In the genomic region with DNA sequence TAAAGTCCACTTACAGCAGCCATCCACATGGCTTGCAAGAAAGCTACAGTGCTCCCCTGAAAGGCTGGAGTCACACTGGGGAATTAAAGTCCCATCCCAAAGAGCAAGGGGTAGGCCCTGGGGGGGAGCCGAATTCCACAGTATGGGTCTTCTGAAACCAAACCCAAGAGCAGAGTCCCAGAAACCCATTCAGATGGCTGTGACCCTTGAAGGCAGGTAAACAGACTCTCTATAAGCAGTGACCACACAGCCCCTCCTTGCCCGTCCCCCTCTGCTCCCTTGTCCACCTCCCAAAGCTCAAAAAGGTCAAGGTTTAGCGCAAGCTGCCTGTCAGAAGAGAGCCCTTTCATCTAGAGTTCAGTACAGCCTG, we compare ENCODE assay signal across 19 mouse cellular contexts.
A peak's percentile ranks its signal among the peaks of the same experiment; 100 is the strongest.
DNase-seq lines count a peak whose midpoint lies in the region; ATAC-seq and TF ChIP-seq lines count a peak whose summit lies in the region.
"Had no signal": no experiment of that assay in that cellular context is flagged by ENCODE, and none has a peak within 500 bp of the region (broad histone marks: within the 10 kb centered on the region; RNA-seq: fewer than 3 reads in every experiment).

No protein-coding gene starts in this region.

- WGBS in intestine, embryonic 15.5 days = 32% methylated on average over 3 of the region's 3 CpGs
- 53% methylated on average over 3 of the region's 3 CpGs for WGBS in small intestine, adult 2 months

- no peak for TF ChIP-seq POLR2A in small intestine, adult 2 months (IDR thresholded peaks at IDR 0.05; ENCODE audit: low read depth, low read length)

- no peak overlapping the region for H3K4me2 ChIP-seq in intestine, embryonic 15.5 days (replicated peaks)
- H3K4me2 ChIP-seq: embryonic facial prominence, embryonic 12.5 days; forebrain, embryonic 15.5 days; liver, embryonic 13.5 days; midbrain, embryonic 12.5 days had no signal

- DNase-seq in embryo, embryonic 10 days (ENCODE audit: low spot score) = peak; percentile 59
- no peak for DNase-seq in embryo, embryonic 10.5 days (ENCODE audit: low spot score)
- peak; percentile 21 to 28 for DNase-seq in kidney, postnatal 4 days
- no peak for DNase-seq in kidney, postnatal 10 days
- no peak for DNase-seq in layer of hippocampus, postnatal 10 days (ENCODE audit: low spot score in 2 of 2)
- DNase-seq in cerebellum, adult 18-20 months = no peak
- DNase-seq: B cell, adult 2 months; cerebellum, adult 8-10 months; gastrocnemius, postnatal 14 days; heart, adult 2 months; liver, embryonic 13.5 days; thymus, postnatal 25 days had no signal

- no peak overlapping the region for H3K4me3 ChIP-seq in intestine, embryonic 15.5 days (replicated peaks)
- no peak overlapping the region for H3K4me3 ChIP-seq in small intestine, adult 2 months (ENCODE audit: low read depth, low read length)
- H3K4me3 ChIP-seq: embryonic facial prominence, embryonic 12.5 days; erythroblast, embryonic 14.5 days; forebrain, embryonic 15.5 days; heart, adult 2 months; liver, embryonic 13.5 days; midbrain, embryonic 12.5 days had no signal

- no peak for TF ChIP-seq CTCF in small intestine, adult 2 months (IDR thresholded peaks at IDR 0.05; ENCODE audit: extremely low read depth, insufficient read length, insufficient replicate concordance, low read depth, low read length)

- H3K27me3 ChIP-seq in intestine, embryonic 15.5 days (replicated peaks) = no peaks in the 10 kb centered on the region
- no peaks in the 10 kb centered on the region for H3K27me3 ChIP-seq in small intestine, adult 2 months (ENCODE audit: control insufficient read depth, insufficient read depth, low read length)
- H3K27me3 ChIP-seq: forebrain, embryonic 15.5 days; liver, embryonic 13.5 days; midbrain, embryonic 12.5 days had no signal

- H3K9me3 ChIP-seq in intestine, embryonic 15.5 days = no peaks in the 10 kb centered on the region
- H3K9me3 ChIP-seq: embryonic facial prominence, embryonic 12.5 days; forebrain, embryonic 15.5 days; liver, embryonic 13.5 days; midbrain, embryonic 12.5 days had no signal

- peak; percentile 64; the same call in 1 of the 2 replicates for ATAC-seq in intestine, embryonic 15.5 days
- ATAC-seq: forebrain, embryonic 15.5 days; lung, postnatal 0 days had no signal

- no peaks in the 10 kb centered on the region for H3K36me3 ChIP-seq in intestine, embryonic 15.5 days
- no peaks in the 10 kb centered on the region for H3K36me3 ChIP-seq in small intestine, adult 2 months (ENCODE audit: control insufficient read depth, insufficient read depth, low read length)
- H3K36me3 ChIP-seq: embryonic facial prominence, embryonic 12.5 days; forebrain, embryonic 15.5 days; liver, embryonic 13.5 days; midbrain, embryonic 12.5 days had no signal

- peaks cover 16% of the 10 kb centered on the region for H3K4me1 ChIP-seq in intestine, embryonic 15.5 days (replicated peaks)
- H3K4me1 ChIP-seq in small intestine, adult 2 months (ENCODE audit: control insufficient read depth, insufficient read depth, insufficient read length, low read length) = peaks cover 2% of the 10 kb centered on the region; the same call in 1 of the 2 replicates
- H3K4me1 ChIP-seq: forebrain, embryonic 15.5 days; midbrain, embryonic 12.5 days had no signal

- no peak overlapping the region for H3K9ac ChIP-seq in intestine, embryonic 15.5 days
- H3K9ac ChIP-seq: embryonic facial prominence, embryonic 12.5 days; forebrain, embryonic 15.5 days; liver, embryonic 13.5 days; midbrain, embryonic 12.5 days had no signal

- H3K27ac ChIP-seq in intestine, embryonic 15.5 days = peak overlapping the region; percentile 54
- peak overlapping the region; percentile 21; the same call in 1 of the 2 replicates for H3K27ac ChIP-seq in small intestine, adult 2 months (ENCODE audit: insufficient read depth, low read depth, low read length)
- H3K27ac ChIP-seq: embryonic facial prominence, embryonic 12.5 days; forebrain, embryonic 15.5 days; heart, adult 2 months; liver, embryonic 13.5 days; midbrain, embryonic 12.5 days had no signal

Comparison
In these comparisons a context has a peak if more than half of its experiments do, and no peak if none do; other contexts are left out.
1. DNase-seq: peak in embryo, embryonic 10 days (single experiment) and kidney, postnatal 4 days (2 of 2); none in embryo, embryonic 10.5 days (single experiment), kidney, postnatal 10 days (single experiment), layer of hippocampus, postnatal 10 days (0 of 2) and cerebellum, adult 18-20 months (0 of 2).